Comparison of ENCODE assay signal across 9 mouse cellular contexts in genomic region chr1:129843416-129843815, GRCm38 (mm10).
A peak's percentile ranks its signal among the peaks of the same experiment; 100 is the strongest.
DNase-seq lines count a peak whose midpoint lies in the region; ATAC-seq and TF ChIP-seq lines count a peak whose summit lies in the region.
"Had no signal": no experiment of that assay in that cellular context is flagged by ENCODE, and none has a peak within 500 bp of the region (broad histone marks: within the 10 kb centered on the region; RNA-seq: fewer than 3 reads in every experiment).

No protein-coding gene starts in this region.

- no peak overlapping the region for H3K9ac ChIP-seq in intestine, postnatal 0 days (ENCODE audit: low read depth, low read length)
- H3K9ac ChIP-seq in intestine, embryonic 16.5 days (ENCODE audit: low read depth, low read length): no peak overlapping the region
- H3K9ac ChIP-seq in neural tube, embryonic 15.5 days (replicated peaks): no peak overlapping the region
- H3K9ac ChIP-seq: limb, embryonic 15.5 days had no signal

- no peaks in the 10 kb centered on the region for H3K36me3 ChIP-seq in intestine, postnatal 0 days (ENCODE audit: control insufficient read depth, insufficient read depth)
- H3K36me3 ChIP-seq in intestine, embryonic 16.5 days (ENCODE audit: control insufficient read depth, insufficient read depth, low read length): no peaks in the 10 kb centered on the region
- H3K36me3 ChIP-seq in neural tube, embryonic 15.5 days: no peaks in the 10 kb centered on the region
- H3K36me3 ChIP-seq: limb, embryonic 15.5 days had no signal

- no peaks in the 10 kb centered on the region for H3K4me1 ChIP-seq in intestine, postnatal 0 days (replicated peaks; ENCODE audit: control insufficient read depth, insufficient read depth, low read length)
- no peaks in the 10 kb centered on the region for H3K4me1 ChIP-seq in intestine, embryonic 16.5 days (ENCODE audit: control insufficient read depth, insufficient read depth, low read length)
- no peaks in the 10 kb centered on the region for H3K4me1 ChIP-seq in neural tube, embryonic 15.5 days
- H3K4me1 ChIP-seq: limb, embryonic 15.5 days had no signal

- H3K4me2 ChIP-seq in intestine, postnatal 0 days (replicated peaks; ENCODE audit: low read depth): no peak overlapping the region
- no peak overlapping the region for H3K4me2 ChIP-seq in intestine, embryonic 16.5 days (ENCODE audit: low read depth, low read length)
- no peak overlapping the region for H3K4me2 ChIP-seq in neural tube, embryonic 15.5 days
- H3K4me2 ChIP-seq: limb, embryonic 15.5 days had no signal

- ATAC-seq in intestine, postnatal 0 days: no peak
- no peak for ATAC-seq in intestine, embryonic 16.5 days
- ATAC-seq in activated CD4-positive, CD25-positive, alpha-beta regulatory T cell, adult 4 months: no peak
- ATAC-seq in neural tube, embryonic 15.5 days (ENCODE audit: low FRiP score): no peak

- DNase-seq in adrenal gland, adult (ENCODE audit: inconsistent age in 2 of 2, low spot score in 1 of 2): peak; percentile 18 to 67
- no peak for DNase-seq in adrenal gland, postnatal 4 days (ENCODE audit: low spot score in 2 of 2)
- peak; percentile 9 for DNase-seq in thymus, postnatal 4 days
- no peak for DNase-seq in thymus, adult 18-20 months

- WGBS in intestine, postnatal 0 days: 36% methylated on average over 2 of the region's 2 CpGs
- 45% methylated on average over 2 of the region's 2 CpGs for WGBS in intestine, embryonic 16.5 days
- WGBS in neural tube, embryonic 15.5 days: 53% methylated on average over 2 of the region's 2 CpGs

- no peak overlapping the region for H3K4me3 ChIP-seq in intestine, postnatal 0 days (ENCODE audit: low read depth, low read length)
- H3K4me3 ChIP-seq in intestine, embryonic 16.5 days (ENCODE audit: low read length): no peak overlapping the region
- H3K4me3 ChIP-seq in neural tube, embryonic 15.5 days (replicated peaks): no peak overlapping the region
- H3K4me3 ChIP-seq: limb, embryonic 15.5 days had no signal

- TF ChIP-seq CTCF in intestine, postnatal 0 days (IDR thresholded peaks at IDR 0.05; ENCODE audit: low read depth): peak; percentile 70

- H3K27ac ChIP-seq in intestine, postnatal 0 days (ENCODE audit: low read depth, low read length): no peak overlapping the region
- no peak overlapping the region for H3K27ac ChIP-seq in intestine, embryonic 16.5 days (ENCODE audit: low read length)
- H3K27ac ChIP-seq in neural tube, embryonic 15.5 days (replicated peaks): no peak overlapping the region
- H3K27ac ChIP-seq: limb, embryonic 15.5 days had no signal

- no peaks in the 10 kb centered on the region for H3K27me3 ChIP-seq in intestine, postnatal 0 days (replicated peaks; ENCODE audit: control insufficient read depth, insufficient read depth, low read length)
- no peaks in the 10 kb centered on the region for H3K27me3 ChIP-seq in intestine, embryonic 16.5 days (replicated peaks; ENCODE audit: control insufficient read depth, insufficient read depth, low read length)
- H3K27me3 ChIP-seq in neural tube, embryonic 15.5 days (replicated peaks): no peaks in the 10 kb centered on the region
- H3K27me3 ChIP-seq: limb, embryonic 15.5 days had no signal

- no peaks in the 10 kb centered on the region for H3K9me3 ChIP-seq in intestine, postnatal 0 days (ENCODE audit: control insufficient read depth)
- no peaks in the 10 kb centered on the region for H3K9me3 ChIP-seq in intestine, embryonic 16.5 days (ENCODE audit: control insufficient read depth, low read length)
- H3K9me3 ChIP-seq in neural tube, embryonic 15.5 days (replicated peaks): no peaks in the 10 kb centered on the region
- H3K9me3 ChIP-seq: limb, embryonic 15.5 days had no signal

Comparison
In these comparisons a context has a peak if more than half of its experiments do, and no peak if none do; other contexts are left out.
1. DNase-seq: peak in adrenal gland, adult (2 of 2) and thymus, postnatal 4 days (single experiment); none in adrenal gland, postnatal 4 days (0 of 2) and thymus, adult 18-20 months (0 of 2).